Comparison of ENCODE assay signal across 8 mouse cellular contexts in genomic region chr9:37460043-37460960, GRCm38 (mm10). TPM values are rescaled to one million over a fixed set of nuclear protein-coding genes. Genes with fewer than 3 reads are reported as not detected.
DNase-seq lines count a peak whose midpoint lies in the region; ATAC-seq lines count a peak whose summit lies in the region.

No protein-coding gene starts in this region.

- WGBS in embryonic facial prominence, embryonic 15.5 days, result under 1% methylated on average over 81 of the region's 81 CpGs
- WGBS in hindbrain, embryonic 12.5 days, result under 1% methylated on average over 81 of the region's 81 CpGs
- WGBS in midbrain, embryonic 11.5 days, result under 1% methylated on average over 80 of the region's 81 CpGs
- WGBS in stomach, embryonic 16.5 days, result under 1% methylated on average over 74 of the region's 81 CpGs

- H3K27me3 ChIP-seq in embryonic facial prominence, embryonic 15.5 days, result peaks cover 77% of the 10 kb centered on the region
- peaks cover 82% of the 10 kb centered on the region for H3K27me3 ChIP-seq in hindbrain, embryonic 12.5 days
- H3K27me3 ChIP-seq in midbrain, embryonic 11.5 days (ENCODE audit: control insufficient read depth, insufficient read depth, low read length), result peaks cover 78% of the 10 kb centered on the region
- H3K27me3 ChIP-seq in stomach, embryonic 16.5 days (ENCODE audit: control insufficient read depth, insufficient read depth, low read length), result peaks cover 68% of the 10 kb centered on the region

- H3K4me1 ChIP-seq in embryonic facial prominence, embryonic 15.5 days, result peaks cover 25% of the 10 kb centered on the region
- peaks cover 35% of the 10 kb centered on the region for H3K4me1 ChIP-seq in hindbrain, embryonic 12.5 days
- H3K4me1 ChIP-seq in midbrain, embryonic 11.5 days (ENCODE audit: control insufficient read depth, insufficient read depth, low read length), result peaks cover 14% of the 10 kb centered on the region
- H3K4me1 ChIP-seq in stomach, embryonic 16.5 days (ENCODE audit: control insufficient read depth, insufficient read depth, low read length), result peaks cover 13% of the 10 kb centered on the region; the same call in 1 of the 2 replicates

- H3K9ac ChIP-seq in embryonic facial prominence, embryonic 15.5 days, result peak overlapping the region; percentile 16; the same call in 1 of the 2 replicates
- peak overlapping the region; percentile 75 for H3K9ac ChIP-seq in hindbrain, embryonic 12.5 days
- H3K9ac ChIP-seq in midbrain, embryonic 11.5 days (ENCODE audit: low read length), result peak overlapping the region; percentile 61
- peak overlapping the region; percentile 37; the same call in 1 of the 2 replicates for H3K9ac ChIP-seq in stomach, embryonic 16.5 days (ENCODE audit: low read length)

- DNase-seq in gastrocnemius, postnatal 10 days, result peak; percentile 39
- DNase-seq in gastrocnemius, adult 18-20 months (ENCODE audit: low spot score), result no peak
- DNase-seq in adrenal gland, postnatal 36 days, result peak; percentile 38 to 48
- DNase-seq in left cerebral cortex, postnatal 25 days (ENCODE audit: low spot score in 2 of 2), result peak; percentile 55 to 65
- DNase-seq in midbrain, embryonic 11.5 days (ENCODE audit: low spot score, missing footprints), result peak; percentile 94

- peak overlapping the region; percentile 97 for H3K4me2 ChIP-seq in embryonic facial prominence, embryonic 15.5 days (replicated peaks)
- peak overlapping the region; percentile 85 for H3K4me2 ChIP-seq in hindbrain, embryonic 12.5 days (replicated peaks)
- peak overlapping the region; percentile 73 for H3K4me2 ChIP-seq in midbrain, embryonic 11.5 days
- H3K4me2 ChIP-seq in stomach, embryonic 16.5 days (ENCODE audit: low read depth, low read length), result peak overlapping the region; percentile 91

- no peak for ATAC-seq in embryonic facial prominence, embryonic 15.5 days (ENCODE audit: insufficient number of reproducible peaks, low FRiP score, low TSS enrichment, low read depth)
- ATAC-seq in hindbrain, embryonic 12.5 days (ENCODE audit: low FRiP score), result peak; percentile 71
- peak; percentile 75 for ATAC-seq in midbrain, embryonic 11.5 days (ENCODE audit: low FRiP score)
- ATAC-seq in stomach, embryonic 16.5 days (ENCODE audit: insufficient read depth, low FRiP score), result peak; percentile 59; the same call in 1 of the 2 replicates

- intact Hi-C loops in left cerebral cortex, postnatal 25 days (cut with DNase I), result loop anchor here (2.0 kb wide), 2 partner anchors 30 to 84 kb away; no protein-coding TSS in a partner anchor

- peak overlapping the region; percentile 50 for H3K4me3 ChIP-seq in embryonic facial prominence, embryonic 15.5 days (replicated peaks)
- peak overlapping the region; percentile 50 for H3K4me3 ChIP-seq in hindbrain, embryonic 12.5 days
- peak overlapping the region; percentile 41 for H3K4me3 ChIP-seq in midbrain, embryonic 11.5 days (ENCODE audit: low read depth, low read length)
- H3K4me3 ChIP-seq in stomach, embryonic 16.5 days (replicated peaks; ENCODE audit: low read length), result peak overlapping the region; percentile 50

- no peak overlapping the region for H3K27ac ChIP-seq in embryonic facial prominence, embryonic 15.5 days (replicated peaks)
- peak overlapping the region; percentile 97 for H3K27ac ChIP-seq in hindbrain, embryonic 12.5 days
- peak overlapping the region; percentile 1; the same call in 1 of the 2 replicates for H3K27ac ChIP-seq in midbrain, embryonic 11.5 days (ENCODE audit: low read depth, low read length)
- no peak overlapping the region for H3K27ac ChIP-seq in stomach, embryonic 16.5 days (ENCODE audit: low read length)

- H3K36me3 ChIP-seq in embryonic facial prominence, embryonic 15.5 days, result no peaks in the 10 kb centered on the region
- H3K36me3 ChIP-seq in hindbrain, embryonic 12.5 days, result no peaks in the 10 kb centered on the region
- H3K36me3 ChIP-seq in midbrain, embryonic 11.5 days (ENCODE audit: control insufficient read depth, insufficient read depth, low read length), result no peaks in the 10 kb centered on the region
- H3K36me3 ChIP-seq in stomach, embryonic 16.5 days (ENCODE audit: control insufficient read depth, insufficient read depth, low read length), result no peaks in the 10 kb centered on the region

- no peaks in the 10 kb centered on the region for H3K9me3 ChIP-seq in embryonic facial prominence, embryonic 15.5 days (replicated peaks)
- H3K9me3 ChIP-seq in hindbrain, embryonic 12.5 days (replicated peaks), result no peaks in the 10 kb centered on the region
- H3K9me3 ChIP-seq in midbrain, embryonic 11.5 days (ENCODE audit: control insufficient read depth, low read length), result no peaks in the 10 kb centered on the region
- no peaks in the 10 kb centered on the region for H3K9me3 ChIP-seq in stomach, embryonic 16.5 days (replicated peaks; ENCODE audit: control insufficient read depth, low read length)

RNA-seq across cellular contexts. Expression of gene Robo3, which starts 27.3 kb away (rescaled TPM):
- total RNA-seq in gastrocnemius, postnatal 10 days (2021), result under 1 TPM; 0.18 to 0.21 TPM
- total RNA-seq in gastrocnemius, adult 18-20 months (2021), result not detected
- total RNA-seq in adrenal gland, postnatal 36 days (2021), result under 1 TPM; 0.76 to 0.86 TPM
- 0.09 and 0.19 TPM in 2 replicates for polyA plus RNA-seq in embryonic facial prominence, embryonic 15.5 days (2015; fragmentation: Nextera tagmentation; extraction: Ambion mirVana)
- 155 and 187 TPM in 2 replicates for polyA plus RNA-seq in hindbrain, embryonic 12.5 days (2016; fragmentation: Nextera tagmentation; extraction: Ambion mirVana)
- 10 to 100 TPM; 33.4 to 33.6 TPM for total RNA-seq in left cerebral cortex, postnatal 25 days (2021)
- 40.1 and 43.9 TPM in 2 replicates for polyA plus RNA-seq in midbrain, embryonic 11.5 days (2014; fragmentation: Nextera tagmentation; extraction: Ambion mirVana)
- not detected in 2 replicates for polyA plus RNA-seq in stomach, embryonic 16.5 days (2015; fragmentation: Nextera tagmentation; extraction: Ambion mirVana)

RNA-seq across cellular contexts. Expression of gene Msantd2, which starts 28.8 kb away (rescaled TPM):
- total RNA-seq in gastrocnemius, postnatal 10 days (2021), result 10 to 100 TPM in 1 of 2 experiments, 1 to 10 TPM in 1; 8.9 to 12.3 TPM
- total RNA-seq in gastrocnemius, adult 18-20 months (2021), result 1 to 10 TPM; 3.2 to 5.5 TPM
- total RNA-seq in adrenal gland, postnatal 36 days (2021), result 10 to 100 TPM; 17.4 to 29.5 TPM
- 20.0 and 24.8 TPM in 2 replicates for polyA plus RNA-seq in embryonic facial prominence, embryonic 15.5 days (2015; fragmentation: Nextera tagmentation; extraction: Ambion mirVana)
- 50.7 TPM in 2 replicates for polyA plus RNA-seq in hindbrain, embryonic 12.5 days (2016; fragmentation: Nextera tagmentation; extraction: Ambion mirVana)
- total RNA-seq in left cerebral cortex, postnatal 25 days (2021), result 10 to 100 TPM; 20.9 to 23.0 TPM
- polyA plus RNA-seq in midbrain, embryonic 11.5 days (2014; fragmentation: Nextera tagmentation; extraction: Ambion mirVana), result 35.8 and 36.4 TPM in 2 replicates
- 15.3 and 16.1 TPM in 2 replicates for polyA plus RNA-seq in stomach, embryonic 16.5 days (2015; fragmentation: Nextera tagmentation; extraction: Ambion mirVana)

RNA-seq across cellular contexts. Expression of gene Robo4, which starts 58.6 kb away (rescaled TPM):
- total RNA-seq in gastrocnemius, postnatal 10 days (2021), result 10 to 100 TPM; 21.1 to 25.4 TPM
- 10 to 100 TPM in 1 of 2 experiments, 1 to 10 TPM in 1; 6.4 to 10.1 TPM for total RNA-seq in gastrocnemius, adult 18-20 months (2021)
- total RNA-seq in adrenal gland, postnatal 36 days (2021), result 10 to 100 TPM; 21.7 to 33.5 TPM
- polyA plus RNA-seq in embryonic facial prominence, embryonic 15.5 days (2015; fragmentation: Nextera tagmentation; extraction: Ambion mirVana), result 10.6 and 11.9 TPM in 2 replicates
- 8.0 and 12.0 TPM in 2 replicates for polyA plus RNA-seq in hindbrain, embryonic 12.5 days (2016; fragmentation: Nextera tagmentation; extraction: Ambion mirVana)
- 1 to 10 TPM; 6.7 to 7.3 TPM for total RNA-seq in left cerebral cortex, postnatal 25 days (2021)
- polyA plus RNA-seq in midbrain, embryonic 11.5 days (2014; fragmentation: Nextera tagmentation; extraction: Ambion mirVana), result 5.1 and 5.3 TPM in 2 replicates
- 12.3 and 13.3 TPM in 2 replicates for polyA plus RNA-seq in stomach, embryonic 16.5 days (2015; fragmentation: Nextera tagmentation; extraction: Ambion mirVana)

Comparison
In these comparisons a context has a peak if more than half of its experiments do, and no peak if none do; other contexts are left out.
1. H3K27ac ChIP-seq: peak in hindbrain, embryonic 12.5 days (single experiment) and midbrain, embryonic 11.5 days (single experiment); none in embryonic facial prominence, embryonic 15.5 days (single experiment) and stomach, embryonic 16.5 days (single experiment).
2. H3K9ac ChIP-seq: peak in every context shown above with its lines; median percentile 75 in hindbrain, embryonic 12.5 days; 61 in midbrain, embryonic 11.5 days; 37 in stomach, embryonic 16.5 days; 16 in embryonic facial prominence, embryonic 15.5 days.
3. RNA of gene Robo3, which starts 27.3 kb away (total RNA-seq): 33.4 to 33.6 TPM in left cerebral cortex, postnatal 25 days; 0.76 to 0.86 TPM in adrenal gland, postnatal 36 days, 0.18 to 0.21 TPM in gastrocnemius, postnatal 10 days and not detected in gastrocnemius, adult 18-20 months; every median in the first group is over 10 times any median in the second.
4. Peak in every context shown above with its lines, with median percentiles within 50 percentile points of each other: H3K4me2 ChIP-seq and H3K4me3 ChIP-seq.